Mouse (Mus musculus) heart, postnatal 0 days (tissue): ENCODE results near the gene Tradd. TPM values are rescaled to one million over a fixed set of nuclear protein-coding genes. Genes with fewer than 3 reads are reported as not detected.

Experiments
- ATAC-seq: fragments of 200-750 bp; cut with Nextera tagmentation; 2 replicates; pipeline ENCODE4 v1.8.0; 2017; ENCODE audit warnings: low read depth, moderate number of reproducible peaks, moderate library complexity; ENCODE audit not compliant: insufficient read depth
- DNase-seq: peaks from one replicate; pipeline ENCODE4 v3.0.0-alpha.2; 2016; ENCODE audit warnings: low spot score
- H3K27ac ChIP-seq: fragments of 300-500 bp; sonication (generic); 2 replicates; pipeline ENCODE4 v1.5.1; 2014; ENCODE audit warnings: low read depth, mild to moderate bottlenecking
- H3K27me3 ChIP-seq: fragments of 300-500 bp; sonication (generic); 2 replicates; pipeline ENCODE4 v1.6.1; 2014; ENCODE audit warnings: low read length, mixed read lengths; ENCODE audit not compliant: control insufficient read depth, insufficient read depth
- H3K36me3 ChIP-seq: fragments of 300-500 bp; sonication (generic); replicated peaks from 2 replicates; pipeline ENCODE4 v1.6.1; 2014; ENCODE audit warnings: low read length, mixed read lengths; ENCODE audit not compliant: control insufficient read depth, insufficient read depth
- H3K4me1 ChIP-seq: fragments of 300-500 bp; sonication (generic); 2 replicates; pipeline ENCODE4 v1.6.1; 2014; ENCODE audit warnings: antibody characterized with exemption; ENCODE audit not compliant: control insufficient read depth, insufficient read depth
- H3K4me2 ChIP-seq: fragments of 300-500 bp; sonication (generic); 2 replicates; pipeline ENCODE4 v1.6.1; 2014; ENCODE audit warnings: low read depth, mild to moderate bottlenecking, low read length, moderate library complexity
- H3K4me3 ChIP-seq: fragments of 300-500 bp; sonication (generic); 2 replicates; pipeline ENCODE4 v1.5.1; 2014; ENCODE audit warnings: low read depth, low read length
- H3K9ac ChIP-seq: fragments of 300-500 bp; sonication (generic); replicated peaks from 2 replicates; pipeline ENCODE4 v1.6.1; 2014; ENCODE audit warnings: low read depth, low read length, mixed read lengths
- H3K9me3 ChIP-seq: fragments of 300-500 bp; sonication (generic); replicated peaks from 2 replicates; pipeline ENCODE4 v1.6.1; 2016; ENCODE audit warnings: low read length; ENCODE audit not compliant: control insufficient read depth
- CTCF ChIP-seq: IDR thresholded peaks from 2 replicates; pipeline ENCODE4 v1.5.1; 2016; ENCODE audit warnings: antibody characterized with exemption, control low read depth, low read depth
- EP300 ChIP-seq: IDR thresholded peaks from 2 replicates; pipeline ENCODE4 v1.6.1; 2016; ENCODE audit warnings: antibody characterized with exemption, low read depth
- WGBS: fragments of 180-500 bp; shearing (Covaris S2); extraction: QIAGEN DNeasy Blood & Tissue Kit; methylation state at CpG from one replicate; pipeline ENCODE4 v1.1.7; 2014; 5-methylcytosine and 5-hydroxymethylcytosine counted together
- polyA plus RNA-seq: library from polyadenylated mRNA; unstranded; fragments of >200 nt; fragmentation: Nextera tagmentation; extraction: Ambion mirVana; gene quantifications from 2 replicates; pipeline ENCODE4 v1.2.1, GENCODE M21; 2015
- total RNA-seq: library from RNA; depleted of rRNA; stranded (reverse); fragments of >200 nt; gene quantifications from 2 replicates; pipeline ENCODE4 v1.2.3, GENCODE M21; 2014; ENCODE audit warnings: low replicate concordance; rRNA removed

Gene Tradd
- total RNA-seq (9.0 and 10.4 TPM in 2 replicates), polyA plus RNA-seq (16.7 and 17.6 TPM in 2 replicates)

- Histone ChIP-seq H3K9me3 (no peaks in the 10 kb centered on the region), H3K9ac (peak within 1 kb of the TSS; percentile 55), H3K27ac (no peak within 1 kb of the TSS), H3K27me3 (peaks cover 9% of the 10 kb centered on the region), H3K4me3 (peak within 1 kb of the TSS; percentile 74), H3K4me2 (peak within 1 kb of the TSS; percentile 94), H3K4me1 (peaks cover 24% of the 10 kb centered on the region), H3K36me3 (0 out of 2 replicates have a peak, but pooled peaks cover 4% of the 10 kb centered on the region)
- peak; percentile 67 for DNase-seq
- under 1% methylated on average over 54 of the region's 54 CpGs for WGBS
- TF ChIP-seq EP300, result no peak
- TF ChIP-seq CTCF, result no peak
- peak; percentile 66 for ATAC-seq
These were observed at the start of gene Tradd, which contains the start of gene Fbxl8 for GRCm38 (mm10) chr8:105264024-105264982. TSS of gene Tradd (minus strand) at chr8:105264609. TSS of gene Fbxl8 (plus strand) at chr8:105264648.

DNA sequence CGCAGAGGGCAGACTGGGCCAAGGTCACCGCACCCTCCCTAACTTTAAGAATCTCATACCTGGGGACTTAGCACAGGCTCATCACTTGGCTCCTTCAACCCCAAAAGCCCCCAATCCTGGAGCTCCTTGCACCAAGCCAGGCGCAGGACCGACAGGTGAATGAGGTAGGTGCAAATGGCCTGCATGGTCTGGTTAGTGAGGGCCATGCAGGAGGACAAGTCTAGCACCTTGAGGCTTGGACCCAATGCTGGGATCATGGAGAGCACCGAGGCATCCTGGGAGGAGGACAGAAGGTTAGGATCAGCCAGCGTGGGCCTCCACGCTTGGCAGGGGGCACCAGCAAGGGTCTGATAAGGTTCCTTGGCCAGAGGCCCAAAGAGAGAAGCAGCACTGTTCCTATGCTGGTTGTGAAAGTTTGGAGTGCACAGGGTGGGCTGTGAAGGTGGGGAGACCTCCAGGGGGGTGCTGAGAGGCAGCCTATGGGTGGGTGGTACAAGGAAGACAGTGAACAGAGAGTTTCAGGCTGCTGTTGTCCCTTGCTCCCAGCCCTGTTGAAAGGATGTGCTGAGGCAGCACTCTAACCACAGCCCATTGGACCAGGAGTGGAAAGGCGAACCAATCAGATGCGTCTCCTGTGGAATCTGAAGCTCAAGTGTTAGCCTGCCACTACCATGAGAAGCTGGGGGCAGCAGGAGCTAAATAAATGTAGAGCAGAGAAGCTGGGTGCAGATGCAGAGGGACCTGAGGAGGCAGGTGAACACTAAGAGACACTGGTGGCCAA, 49.4 kb upstream of the Tradd start:
- H3K27me3 ChIP-seq, result no peaks in the 10 kb centered on the region
- WGBS, result 57% methylated on average over 9 of the region's 9 CpGs
- no peak overlapping the region for H3K27ac ChIP-seq
- H3K4me2 ChIP-seq, result no peak overlapping the region
- TF ChIP-seq CTCF (no peak), EP300 (no peak)
- H3K9me3 ChIP-seq, result no peaks in the 10 kb centered on the region
- ATAC-seq (0 out of 2 replicates have a peak, but pooled peaks have one; percentile 38), DNase-seq (no peak)
- no peak overlapping the region for H3K9ac ChIP-seq
- peaks cover 43% of the 10 kb centered on the region for H3K36me3 ChIP-seq
- no peak overlapping the region for H3K4me3 ChIP-seq
- H3K4me1 ChIP-seq, result peaks cover 29% of the 10 kb centered on the region

DNA sequence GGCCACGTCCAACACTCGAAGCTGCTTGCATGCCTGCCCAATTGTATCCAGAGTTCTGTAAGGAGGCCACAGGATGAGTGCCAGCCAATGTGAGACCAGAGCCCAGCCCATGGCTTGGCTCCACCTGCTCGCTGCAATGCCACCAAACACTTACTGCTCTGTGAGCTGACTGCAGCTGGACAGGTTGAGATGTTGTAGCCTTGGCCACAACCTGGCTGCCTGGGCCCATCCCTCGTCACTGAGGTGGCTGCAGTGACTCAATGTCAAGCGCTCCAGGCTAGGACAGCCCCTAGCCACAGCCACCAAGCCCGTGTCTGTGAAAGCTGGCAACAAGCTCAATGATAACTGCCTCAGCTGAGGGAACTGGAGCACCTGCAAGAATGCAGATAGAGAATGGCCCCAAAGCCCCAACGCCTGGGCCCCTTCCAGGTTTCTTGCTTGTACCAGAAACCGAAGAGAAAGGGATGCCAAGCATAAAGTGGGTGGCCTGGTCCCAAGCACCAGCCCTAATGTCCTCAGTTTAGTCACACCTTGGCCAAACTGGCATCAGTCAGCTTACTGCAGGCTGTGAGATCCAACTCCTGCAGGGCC, 48.6 kb upstream of the Tradd start:
- no peak overlapping the region for H3K27ac ChIP-seq

GRCm38 (mm10) chr8:105311718-105312117, 47.3 kb upstream of the Tradd start:
- H3K27ac ChIP-seq, result no peak overlapping the region

More for the DNA sequence above, 48.6 kb upstream of the Tradd start:
- DNase-seq (no peak), ATAC-seq (peak; percentile 24)
- Histone ChIP-seq H3K36me3 (peaks cover 45% of the 10 kb centered on the region), H3K9ac (no peak overlapping the region), H3K27me3 (no peaks in the 10 kb centered on the region), H3K9me3 (no peaks in the 10 kb centered on the region), H3K4me2 (no peak overlapping the region), H3K4me1 (peaks cover 24% of the 10 kb centered on the region), H3K4me3 (no peak overlapping the region)
- WGBS, result 55% methylated on average over 8 of the region's 8 CpGs
- TF ChIP-seq CTCF, result no peak
- no peak for TF ChIP-seq EP300

DNA sequence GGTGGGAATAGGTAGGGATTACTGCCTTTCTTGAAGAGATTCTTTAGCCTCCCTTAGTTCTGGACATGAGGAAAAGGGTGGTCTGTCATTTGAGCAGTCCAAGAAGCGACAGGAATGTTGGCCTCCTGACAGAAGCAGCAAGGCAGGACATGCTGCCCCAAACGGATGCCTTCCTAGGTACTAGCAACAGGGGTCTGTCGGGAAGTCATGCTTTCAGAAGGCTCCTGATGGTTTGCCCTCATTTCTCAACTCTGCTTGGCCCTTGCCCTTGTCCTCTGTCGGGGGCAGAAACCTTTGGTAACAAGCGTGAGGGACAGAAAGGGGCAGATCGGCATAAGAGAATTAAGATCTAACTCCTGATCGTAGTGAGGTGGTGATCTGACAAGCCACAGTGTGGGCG, 45.7 kb upstream of the Tradd start:
- H3K9ac ChIP-seq, result no peak overlapping the region
- H3K4me1 ChIP-seq, result peaks cover 24% of the 10 kb centered on the region
- no peak overlapping the region for H3K4me2 ChIP-seq
- H3K4me3 ChIP-seq, result no peak overlapping the region
- no peak for TF ChIP-seq EP300
- TF ChIP-seq CTCF, result no peak
- ATAC-seq, result no peak
- H3K27ac ChIP-seq, result no peak overlapping the region
- no peak for DNase-seq
- no peaks in the 10 kb centered on the region for H3K27me3 ChIP-seq
- no peaks in the 10 kb centered on the region for H3K9me3 ChIP-seq
- 77% methylated on average over 8 of the region's 8 CpGs for WGBS
- H3K36me3 ChIP-seq, result peaks cover 41% of the 10 kb centered on the region

More at GRCm38 (mm10) chr8:105311718-105312117, 47.3 kb upstream of the Tradd start:
- Histone ChIP-seq H3K27me3 (no peaks in the 10 kb centered on the region), H3K4me2 (no peak overlapping the region), H3K9me3 (no peaks in the 10 kb centered on the region), H3K4me3 (no peak overlapping the region), H3K4me1 (peaks cover 21% of the 10 kb centered on the region), H3K9ac (no peak overlapping the region), H3K36me3 (peaks cover 49% of the 10 kb centered on the region)
- ATAC-seq (no peak), DNase-seq (no peak)
- WGBS, result 71% methylated on average over 1 of the region's 1 CpGs
- TF ChIP-seq CTCF (no peak), EP300 (no peak)
